17 mouse cellular contexts compared by ENCODE assay signal in the genomic region with DNA sequence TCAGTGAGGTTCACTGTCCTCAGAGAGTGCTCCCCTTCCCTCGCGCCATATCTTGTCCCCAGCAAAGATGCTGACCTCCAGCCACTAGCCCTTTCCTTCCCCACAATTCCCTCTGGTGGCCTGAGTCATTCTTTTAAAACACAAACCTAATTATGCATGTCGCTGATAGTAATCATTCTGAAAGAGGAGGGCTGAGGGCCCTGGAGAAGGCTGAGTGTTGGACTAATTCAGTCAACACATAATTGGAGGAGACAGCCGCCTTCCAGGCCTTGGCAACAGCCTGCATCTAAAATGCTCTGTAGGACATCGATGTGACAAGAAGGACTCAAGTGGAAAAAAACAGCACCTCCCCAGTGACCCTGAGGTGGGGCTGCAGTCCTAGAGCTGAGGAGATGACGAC. TPM values are rescaled to one million over a fixed set of nuclear protein-coding genes. Genes with fewer than 3 reads are reported as not detected.
A peak's percentile ranks its signal among the peaks of the same experiment; 100 is the strongest.
DNase-seq lines count a peak whose midpoint lies in the region; ATAC-seq and TF ChIP-seq lines count a peak whose summit lies in the region.
"Had no signal": no experiment of that assay in that cellular context is flagged by ENCODE, and none has a peak within 500 bp of the region (broad histone marks: within the 10 kb centered on the region; RNA-seq: fewer than 3 reads in every experiment).

No protein-coding gene starts in this region.

- no peaks in the 10 kb centered on the region for H3K9me3 ChIP-seq in forebrain, postnatal 0 days (ENCODE audit: low read length)
- H3K9me3 ChIP-seq: embryonic facial prominence, embryonic 12.5 days; lung, embryonic 15.5 days; megakaryocyte, embryonic 14.5 days; midbrain, embryonic 15.5 days had no signal

- TF ChIP-seq CTCF in layer of hippocampus, adult 2 months (conservative IDR thresholded peaks at IDR 0.05): no peak
- no peak for TF ChIP-seq CTCF in forebrain, postnatal 0 days (IDR thresholded peaks at IDR 0.05; ENCODE audit: low read depth)

- H3K9ac ChIP-seq in forebrain, postnatal 0 days: no peak overlapping the region
- H3K9ac ChIP-seq: embryonic facial prominence, embryonic 12.5 days; lung, embryonic 15.5 days; midbrain, embryonic 15.5 days had no signal

- no peaks in the 10 kb centered on the region for H3K27me3 ChIP-seq in forebrain, postnatal 0 days (ENCODE audit: insufficient read depth, low read length)
- H3K27me3 ChIP-seq: embryonic facial prominence, embryonic 12.5 days; lung, embryonic 15.5 days; midbrain, embryonic 15.5 days had no signal

- H3K4me2 ChIP-seq in forebrain, postnatal 0 days (ENCODE audit: low read depth): no peak overlapping the region
- H3K4me2 ChIP-seq: embryonic facial prominence, embryonic 12.5 days; lung, embryonic 15.5 days; midbrain, embryonic 15.5 days had no signal

- WGBS in forebrain, postnatal 0 days: 69% methylated on average over 6 of the region's 6 CpGs

- peak overlapping the region; percentile 36 for H3K27ac ChIP-seq in layer of hippocampus, adult 2 months
- no peak overlapping the region for H3K27ac ChIP-seq in forebrain, postnatal 0 days (ENCODE audit: low read depth, low read length)
- H3K27ac ChIP-seq: embryonic facial prominence, embryonic 12.5 days; lung, embryonic 15.5 days; midbrain, embryonic 15.5 days had no signal

- DNase-seq in cerebellum, adult 11-12 months: peak; percentile 62
- DNase-seq in cerebellum, adult 11 months: no peak
- DNase-seq in layer of hippocampus, adult 2 months (ENCODE audit: low spot score in 2 of 2): no peak
- DNase-seq in layer of hippocampus, adult 8-10 months (ENCODE audit: low spot score in 2 of 2): no peak
- peak; percentile 91 for DNase-seq in MN1 (ENCODE audit: low spot score)
- DNase-seq in retina, adult 2 months (ENCODE audit: low read depth, low spot score): peak; percentile 33
- DNase-seq in forebrain, postnatal 0 days: no peak
- no peak for DNase-seq in gastrocnemius, adult 18-20 months (ENCODE audit: low spot score)
- DNase-seq: adrenal gland, adult 8-10 months; gastrocnemius, postnatal 10 days; kidney, adult 8-10 months; kidney, postnatal 36 days; right cerebral cortex, postnatal 14 days had no signal

- H3K36me3 ChIP-seq in forebrain, postnatal 0 days (ENCODE audit: insufficient read depth): no peaks in the 10 kb centered on the region
- H3K36me3 ChIP-seq: embryonic facial prominence, embryonic 12.5 days; lung, embryonic 15.5 days; midbrain, embryonic 15.5 days had no signal

- ATAC-seq in forebrain, postnatal 0 days: no peak
- ATAC-seq: midbrain, embryonic 15.5 days had no signal

- H3K4me3 ChIP-seq in layer of hippocampus, adult 2 months: no peak overlapping the region
- no peak overlapping the region for H3K4me3 ChIP-seq in forebrain, postnatal 0 days (ENCODE audit: low read depth, low read length)
- H3K4me3 ChIP-seq: embryonic facial prominence, embryonic 12.5 days; lung, embryonic 15.5 days; megakaryocyte, embryonic 14.5 days; midbrain, embryonic 15.5 days had no signal

- H3K4me1 ChIP-seq in forebrain, postnatal 0 days (ENCODE audit: insufficient read depth): no peaks in the 10 kb centered on the region
- H3K4me1 ChIP-seq: lung, embryonic 15.5 days had no signal

RNA-seq across cellular contexts. Expression of a gene that starts 29.0 kb away (rescaled TPM):
- 100 to 1,000 TPM; 253 to 270 TPM for total RNA-seq in layer of hippocampus, adult 2 months (2021)
- total RNA-seq in layer of hippocampus, adult 8-10 months (2022): 100 to 1,000 TPM; 256 to 294 (median 274) TPM
- total RNA-seq in forebrain, postnatal 0 days (2014; rRNA removed): 50.8 and 53.8 TPM in 2 replicates
- 48.1 and 49.9 TPM in 2 replicates for polyA plus RNA-seq in forebrain, postnatal 0 days (2015; fragmentation: Nextera tagmentation; extraction: Ambion mirVana)
- 10 to 100 TPM in 1 of 2 experiments, 1 to 10 TPM in 1; 6.9 to 27.8 TPM for total RNA-seq in gastrocnemius, adult 18-20 months (2021)

Comparison
In these comparisons a context has a peak if more than half of its experiments do, and no peak if none do; other contexts are left out.
1. DNase-seq: peak in cerebellum, adult 11-12 months (single experiment), MN1 (single experiment) and retina, adult 2 months (single experiment); none in cerebellum, adult 11 months (single experiment), layer of hippocampus, adult 2 months (0 of 2), layer of hippocampus, adult 8-10 months (0 of 2), forebrain, postnatal 0 days (single experiment) and gastrocnemius, adult 18-20 months (single experiment).